Mouse (Mus musculus) monocyte, adult 2 months (primary cell): ENCODE measurements around the gene Adi1.

Source experiments
- DNase-seq, 2 experiments: peaks; one replicate each; pipeline ENCODE4 v3.0.0; 2022; ENCODE audit warnings: low spot score in 2 of 2, low read depth in 1 of 2

Gene Adi1

GRCm38 (mm10) chr12:28693738-28694137, 18.7 kb downstream of the Adi1 start:
- no peak for DNase-seq

DNA sequence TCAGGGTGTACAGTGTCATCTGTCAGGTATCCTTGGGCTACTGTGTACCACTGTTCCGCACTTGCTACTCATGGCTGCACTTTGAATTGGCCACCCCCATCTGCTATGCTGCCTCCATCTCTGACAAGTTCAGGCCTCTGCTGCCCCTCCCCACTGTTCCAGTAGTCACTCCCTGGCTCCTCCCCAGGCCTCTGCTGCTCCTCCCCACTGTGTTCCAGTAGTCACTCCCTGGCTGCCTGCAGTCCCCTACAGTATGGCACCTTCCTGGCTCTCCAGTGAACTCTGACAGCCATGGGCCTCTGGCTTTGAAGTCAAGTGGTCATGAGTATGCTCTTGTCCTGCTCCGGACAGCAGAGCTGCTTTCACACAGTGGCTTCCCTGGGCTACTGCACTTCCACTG, 19.2 kb downstream of the Adi1 start:
- DNase-seq, result no peak

GRCm38 (mm10) chr12:28694776-28695175, 19.7 kb downstream of the Adi1 start:
- no peak for DNase-seq

DNA sequence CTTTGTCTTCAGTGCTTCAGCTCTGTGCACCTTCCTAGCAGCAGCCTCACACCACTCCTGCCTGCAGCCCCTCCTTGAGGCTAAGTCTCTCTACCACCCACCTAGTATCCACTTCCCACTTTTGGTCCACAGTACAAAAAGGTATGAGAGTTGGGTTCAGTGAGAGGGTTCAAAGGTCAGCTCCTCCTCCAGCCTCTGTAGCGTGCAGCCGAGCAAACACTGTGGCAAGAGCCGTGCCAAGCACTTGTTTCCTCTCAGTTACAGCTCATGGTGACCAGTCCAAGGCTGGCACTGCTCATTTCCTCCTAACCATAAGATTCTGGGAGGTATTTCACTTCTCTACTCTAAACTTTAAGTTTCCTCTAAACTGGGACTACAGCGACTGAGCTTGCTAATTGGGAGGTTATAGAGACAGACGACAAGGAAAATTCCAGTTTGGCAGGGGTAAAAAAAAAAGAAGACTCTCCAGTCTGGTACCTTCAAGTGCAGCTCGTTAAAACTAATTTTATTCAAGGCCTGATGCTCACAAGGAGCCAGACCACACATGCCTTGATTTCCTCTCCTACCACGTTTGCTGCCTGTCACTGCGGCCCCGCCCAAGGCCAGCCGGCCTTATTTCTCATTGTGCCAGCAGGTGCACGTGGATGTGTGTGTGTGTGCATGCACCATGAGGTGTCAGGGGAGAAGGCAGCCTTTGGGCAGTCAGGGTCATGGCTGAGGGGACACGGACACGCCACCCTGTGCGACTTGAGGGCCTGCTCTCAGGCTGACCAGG, 23.0 kb downstream of the Adi1 start:
- DNase-seq, result no peak

DNA sequence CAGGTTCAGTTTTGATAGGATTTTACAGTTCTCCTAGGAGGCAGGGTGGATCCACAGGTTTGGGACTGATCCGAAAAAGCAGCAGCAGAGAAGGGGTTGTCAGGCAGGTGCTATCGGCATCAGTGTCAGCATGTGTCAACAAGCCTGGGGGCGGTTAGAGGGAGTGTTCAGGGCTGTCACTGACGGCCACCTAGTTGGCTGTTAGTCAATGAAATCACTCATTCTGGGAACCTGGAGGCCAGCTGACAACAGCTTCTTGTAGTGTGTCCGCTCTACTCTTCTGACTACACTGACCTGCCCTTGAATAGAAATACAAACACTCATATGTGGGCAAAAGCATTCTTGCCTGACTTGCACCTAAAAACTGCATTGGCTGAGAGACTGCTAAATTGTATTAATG, 24.1 kb downstream of the Adi1 start:
- no peak for DNase-seq

- peak in 1 of 2 experiments; percentile 21 for DNase-seq
These were observed 24.6 kb downstream of the Adi1 start for GRCm38 (mm10) chr12:28699656-28700055.

DNA sequence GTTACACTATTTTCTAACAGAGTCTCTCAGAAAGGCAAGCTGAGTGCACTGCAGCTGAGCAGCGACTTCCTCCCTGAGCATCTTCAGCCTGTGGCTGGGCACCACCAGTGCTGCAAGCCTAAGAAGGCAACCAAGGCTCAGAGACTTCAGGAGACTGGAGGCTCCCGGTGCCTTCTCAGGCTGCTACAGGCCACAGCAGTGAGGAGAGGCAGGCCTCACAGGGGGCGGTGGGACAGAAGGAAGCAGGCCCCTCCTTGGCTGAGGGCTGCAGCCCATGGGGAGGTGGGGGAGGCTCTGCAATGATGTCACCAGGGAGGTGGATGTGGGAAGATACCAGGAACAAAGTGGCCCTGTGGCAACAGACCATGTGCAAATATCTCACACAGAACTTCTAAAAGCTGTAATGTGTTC, 25.1 kb downstream of the Adi1 start:
- no peak for DNase-seq

- DNase-seq, result no peak
These were observed 25.6 kb downstream of the Adi1 start for GRCm38 (mm10) chr12:28700561-28701025.

GRCm38 (mm10) chr12:28701302-28701701, 26.3 kb downstream of the Adi1 start:
- no peak for DNase-seq

DNA sequence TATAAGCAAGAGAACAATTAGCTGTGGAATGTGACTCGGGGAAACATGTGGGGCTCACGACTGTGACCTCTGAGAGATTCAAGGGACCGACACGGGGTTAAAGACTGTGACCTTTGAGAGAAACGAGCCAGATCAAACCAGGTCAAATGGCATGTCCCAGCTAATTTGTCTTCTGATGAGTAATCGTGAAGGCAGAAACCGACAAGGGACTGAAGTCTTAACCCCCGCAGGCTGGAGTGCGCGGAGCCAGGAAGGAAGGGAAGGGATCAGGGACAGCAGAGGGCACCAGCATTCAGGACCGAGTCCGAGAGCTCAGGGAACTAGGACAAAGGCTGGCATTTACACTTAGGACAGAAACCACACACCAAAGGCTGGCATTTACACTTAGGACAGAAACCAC, 29.4 kb downstream of the Adi1 start:
- DNase-seq, result no peak

DNA sequence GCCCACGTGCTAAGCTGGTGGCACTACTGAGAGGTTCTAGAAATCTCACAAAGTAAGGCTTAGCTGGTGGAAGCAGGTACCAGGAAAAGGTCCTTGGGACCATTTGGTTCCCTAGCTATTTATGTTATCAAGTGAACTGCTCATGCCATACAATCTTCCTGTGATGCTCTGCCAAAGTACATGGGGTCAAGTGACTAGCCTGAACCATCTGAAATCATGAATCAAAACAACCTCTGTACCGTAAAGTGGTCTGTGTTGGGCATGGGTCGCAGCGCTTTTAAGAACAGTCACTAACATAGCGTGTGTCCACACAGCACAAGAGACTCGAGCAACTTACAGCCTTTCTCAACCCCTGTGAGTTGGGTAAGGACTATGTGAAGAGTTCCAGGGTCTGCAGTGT, 30.2 kb downstream of the Adi1 start:
- no peak for DNase-seq

- DNase-seq, result no peak
These were observed 33.1 kb downstream of the Adi1 start for GRCm38 (mm10) chr12:28708154-28708553.

DNA sequence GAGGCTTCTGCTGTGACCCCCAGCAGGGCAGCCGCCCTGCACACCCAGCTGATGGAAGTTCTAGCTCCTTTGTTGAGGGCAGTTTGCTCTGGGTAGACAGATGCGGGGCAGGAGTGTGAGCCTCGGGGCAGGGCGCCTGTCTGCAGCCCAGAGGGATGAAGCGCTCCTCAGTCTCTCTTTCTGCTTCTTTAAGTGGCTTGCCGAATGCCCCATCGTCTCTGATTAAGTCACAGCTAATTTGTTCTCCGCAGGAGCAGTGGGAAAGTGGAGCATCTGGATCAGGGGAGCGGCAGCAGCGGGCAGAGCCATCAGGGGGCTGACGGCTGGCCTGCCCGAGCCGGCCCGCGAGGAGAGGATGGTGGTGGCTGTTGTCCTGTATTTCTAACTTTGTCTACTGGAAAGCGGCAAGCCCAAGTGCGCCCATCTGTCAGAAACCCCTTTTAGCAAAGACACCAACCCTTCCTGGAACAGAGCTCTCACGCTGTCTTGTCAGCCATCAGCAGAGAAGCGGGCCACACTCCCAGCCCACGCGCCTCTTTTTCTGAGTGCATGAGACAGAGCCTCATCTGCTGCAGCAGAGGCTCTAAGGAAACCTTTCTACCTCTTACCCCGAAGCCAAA, 35.6 kb downstream of the Adi1 start:
- no peak for DNase-seq

DNA sequence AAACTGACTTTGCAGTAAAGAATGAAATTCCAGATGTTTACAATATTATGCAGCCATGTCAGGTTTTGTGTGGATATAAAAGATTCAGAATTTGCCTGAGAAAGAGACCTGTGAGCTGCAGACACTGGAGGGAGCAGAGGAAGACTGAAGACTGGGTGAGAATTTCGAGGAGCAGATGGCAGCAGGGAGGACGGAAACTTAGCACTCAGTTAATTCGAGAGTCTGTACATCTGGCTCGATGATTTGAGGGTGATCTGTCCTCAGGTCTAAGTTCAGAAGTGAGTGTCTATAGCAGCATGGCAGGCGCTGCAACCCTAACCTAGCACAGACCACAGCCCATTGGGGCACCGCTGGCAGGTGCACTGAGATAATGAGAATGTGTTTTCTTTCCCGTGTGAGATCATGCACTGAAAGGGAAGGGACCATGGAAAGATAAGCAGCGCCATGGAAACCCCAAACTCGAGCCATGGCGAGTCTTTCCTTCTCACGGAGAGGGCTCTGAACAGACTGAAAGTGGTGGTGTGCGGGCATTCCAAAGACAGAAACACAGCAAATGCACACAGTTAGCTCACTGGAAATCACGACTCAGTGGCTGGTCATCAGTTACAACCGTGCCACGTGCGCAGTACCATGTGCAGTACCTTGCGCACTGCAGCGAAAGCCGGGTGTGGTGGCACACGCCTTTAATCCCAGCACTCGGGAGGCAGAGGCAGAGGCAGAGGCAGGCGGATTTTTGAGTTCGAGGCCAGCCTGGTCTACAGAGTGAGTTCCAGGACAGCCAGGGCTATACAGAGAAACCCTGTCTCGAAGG, 40.0 kb downstream of the Adi1 start:
- no peak for DNase-seq

DNA sequence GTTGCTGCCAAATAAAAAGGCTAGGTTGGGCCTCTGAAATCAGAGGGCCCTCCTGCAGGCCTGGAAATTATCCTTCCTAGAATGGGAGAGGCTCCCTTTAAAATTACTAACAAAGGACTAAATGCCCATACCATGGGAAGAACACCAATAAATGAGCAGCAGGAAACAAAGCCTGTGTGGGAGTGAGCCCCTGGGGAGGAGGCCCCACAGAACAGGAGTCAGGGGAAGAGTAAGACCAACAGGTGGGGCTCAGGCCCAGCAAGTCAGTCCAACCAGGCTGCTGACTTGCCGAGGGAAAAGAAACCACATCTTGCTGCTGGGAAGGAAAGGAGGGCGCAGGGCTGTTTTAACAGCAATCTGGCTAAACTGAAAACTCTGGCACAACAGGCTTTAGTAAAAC, 42.0 kb downstream of the Adi1 start:
- no peak for DNase-seq

DNA sequence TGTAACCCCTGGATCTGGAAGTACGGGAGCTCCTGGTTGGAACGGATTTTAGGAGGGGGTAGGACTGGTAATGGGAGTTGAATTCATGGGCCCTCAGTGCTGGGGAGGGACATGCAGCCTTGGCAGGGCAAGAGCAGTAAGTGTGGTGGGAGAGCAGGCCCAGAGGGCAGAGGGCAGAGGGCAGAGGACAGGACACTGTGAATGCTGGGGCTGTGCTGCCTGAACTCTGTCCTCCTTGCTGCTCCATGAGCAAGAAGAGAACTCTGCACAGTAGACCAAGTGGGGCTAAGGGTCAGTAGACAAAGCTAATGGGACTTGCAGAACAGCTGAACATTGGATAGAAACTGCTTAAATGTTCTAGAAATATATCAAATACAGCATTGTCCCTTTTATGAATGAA, 43.1 kb downstream of the Adi1 start:
- DNase-seq, result no peak

DNA sequence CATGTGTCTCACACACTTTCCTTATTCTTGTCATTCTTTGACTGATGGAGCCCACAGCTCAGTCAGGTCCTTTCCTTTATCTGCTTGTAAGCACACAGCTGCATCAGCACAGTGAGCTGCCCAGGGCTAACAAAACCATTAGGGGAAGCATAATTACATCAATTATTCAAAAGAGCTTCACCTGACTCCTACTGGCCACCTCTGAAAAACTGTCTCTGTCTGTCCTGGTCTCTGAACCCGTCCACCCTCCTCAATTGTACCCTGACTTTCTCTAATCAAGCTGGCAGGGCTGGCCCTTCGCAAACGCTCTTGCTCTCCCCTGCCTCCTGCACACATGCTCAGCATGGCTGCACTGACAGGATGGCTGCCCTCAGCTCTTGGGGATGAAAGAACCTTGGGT, 49.3 kb downstream of the Adi1 start:
- DNase-seq, result no peak

DNA sequence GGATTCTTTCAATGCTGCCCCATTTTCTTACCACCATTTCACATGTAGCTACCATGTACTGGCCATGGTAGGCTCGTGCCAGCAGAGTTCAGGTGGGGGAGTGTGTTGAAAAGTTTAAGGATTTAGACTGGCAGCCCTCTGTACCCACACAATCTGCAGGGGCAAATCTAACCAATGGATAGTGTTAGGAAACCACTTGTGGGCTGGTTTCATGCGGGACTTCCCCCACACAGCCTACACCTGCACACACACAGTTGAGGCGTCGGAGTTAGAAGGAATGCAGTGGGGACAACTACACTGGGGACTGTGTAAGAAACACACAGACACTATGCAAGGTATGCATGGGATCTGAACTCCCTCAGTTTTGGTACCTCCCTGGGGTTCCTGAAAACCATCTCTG, 51.2 kb downstream of the Adi1 start:
- no peak for DNase-seq

- DNase-seq, result peak in 1 of 2 experiments; percentile 34
These were observed 52.0 kb downstream of the Adi1 start for GRCm38 (mm10) chr12:28727061-28727460.
